Mouse (Mus musculus): ENCODE measurements around the gene Angpt4. TPM values are rescaled to one million over a fixed set of nuclear protein-coding genes. Genes with fewer than 3 reads are reported as not detected.
A peak's percentile ranks its signal among the peaks of the same experiment; 100 is the strongest.

Angpt4 gene
- total RNA-seq, 2 experiments from 2014 or later, result 0.30 to 0.96 TPM

- DNase-seq (ENCODE audit: extremely low spot score in 1 of 2, low spot score in 1 of 2), result no peak
Observed at GRCm38 (mm10) chr2:151911751-151912150, 741 bp downstream of the Angpt4 start.

GRCm38 (mm10) chr2:151914120-151914519 is 3.1 kb downstream of the Angpt4 start:
- DNase-seq (ENCODE audit: extremely low spot score in 1 of 2, low spot score in 1 of 2), result no peak

GRCm38 (mm10) chr2:151915111-151915510 is 4.1 kb downstream of the Angpt4 start:
- no peak for DNase-seq (ENCODE audit: extremely low spot score in 1 of 2, low spot score in 1 of 2)

GRCm38 (mm10) chr2:151916061-151916831 is 5.2 kb downstream of the Angpt4 start:
- no peak for DNase-seq (ENCODE audit: extremely low spot score in 1 of 2, low spot score in 1 of 2)

- DNase-seq (ENCODE audit: extremely low spot score in 1 of 2, low spot score in 1 of 2), result no peak
Observed at GRCm38 (mm10) chr2:151919140-151919539, 8.1 kb downstream of the Angpt4 start.

- no peak for DNase-seq (ENCODE audit: extremely low spot score in 1 of 2, low spot score in 1 of 2)
Observed at GRCm38 (mm10) chr2:151921068-151921467, 10.1 kb downstream of the Angpt4 start.

GRCm38 (mm10) chr2:151921596-151921995 is 10.6 kb downstream of the Angpt4 start:
- DNase-seq (ENCODE audit: extremely low spot score in 1 of 2, low spot score in 1 of 2), result no peak

- DNase-seq (ENCODE audit: extremely low spot score in 1 of 2, low spot score in 1 of 2), result no peak
Observed at GRCm38 (mm10) chr2:151924276-151924675, 13.3 kb downstream of the Angpt4 start.

- DNase-seq (ENCODE audit: extremely low spot score in 1 of 2, low spot score in 1 of 2), result no peak
Observed at GRCm38 (mm10) chr2:151925715-151926114, 14.7 kb downstream of the Angpt4 start.

- no peak for DNase-seq (ENCODE audit: extremely low spot score in 1 of 2, low spot score in 1 of 2)
Observed at GRCm38 (mm10) chr2:151927103-151927502, 16.1 kb downstream of the Angpt4 start.

- DNase-seq (ENCODE audit: extremely low spot score in 1 of 2, low spot score in 1 of 2), result peak; percentile 83 to 98
Observed at GRCm38 (mm10) chr2:151930389-151931074, 19.5 kb downstream of the Angpt4 start.

GRCm38 (mm10) chr2:151937893-151938292 is 26.9 kb downstream of the Angpt4 start:
- DNase-seq (ENCODE audit: extremely low spot score in 1 of 2, low spot score in 1 of 2), result no peak

- no peak for DNase-seq (ENCODE audit: extremely low spot score in 1 of 2, low spot score in 1 of 2)
Observed at GRCm38 (mm10) chr2:151938780-151939200, 27.8 kb downstream of the Angpt4 start.

- DNase-seq (ENCODE audit: extremely low spot score in 1 of 2, low spot score in 1 of 2), result no peak
Observed at GRCm38 (mm10) chr2:151939651-151940420, 28.8 kb downstream of the Angpt4 start.

GRCm38 (mm10) chr2:151941269-151941668 is 30.3 kb downstream of the Angpt4 start:
- DNase-seq (ENCODE audit: extremely low spot score in 1 of 2, low spot score in 1 of 2), result peak in 1 of 2 experiments; percentile 35

GRCm38 (mm10) chr2:151944106-151944505 is 33.1 kb downstream of the Angpt4 start:
- no peak for DNase-seq (ENCODE audit: extremely low spot score in 1 of 2, low spot score in 1 of 2)

GRCm38 (mm10) chr2:151947617-151948016 is 36.6 kb downstream of the Angpt4 start:
- no peak for DNase-seq (ENCODE audit: extremely low spot score in 1 of 2, low spot score in 1 of 2)

GRCm38 (mm10) chr2:151948311-151948710 is 37.3 kb downstream of the Angpt4 start:
- DNase-seq (ENCODE audit: extremely low spot score in 1 of 2, low spot score in 1 of 2), result no peak

GRCm38 (mm10) chr2:151949082-151949774 is 38.2 kb downstream of the Angpt4 start:
- DNase-seq (ENCODE audit: extremely low spot score in 1 of 2, low spot score in 1 of 2), result no peak

- DNase-seq (ENCODE audit: extremely low spot score in 1 of 2, low spot score in 1 of 2), result no peak
Observed at GRCm38 (mm10) chr2:151953665-151954064, 42.7 kb downstream of the Angpt4 start.
